Mouse (Mus musculus) thymus, postnatal 14 days (tissue): ENCODE data around the gene Lag3.
"Not testable (repeated sequence)": the region's sequence is repeated elsewhere in the genome, so short reads cannot be mapped to it uniquely, and the experiment has no call there.

Source experiments
- DNase-seq: peaks from one replicate; pipeline ENCODE4 v3.0.0; 2021

The Lag3 gene

GRCm38 (mm10) chr6:124900056-124900800 lies 11.3 kb downstream of the Lag3 start:
- peak; percentile 92 for DNase-seq

GRCm38 (mm10) chr6:124898359-124898758 lies 13.1 kb downstream of the Lag3 start:
- peak; percentile 54 for DNase-seq

- DNase-seq = not testable (repeated sequence)
Measured at GRCm38 (mm10) chr6:124894113-124894512, 17.4 kb downstream of the Lag3 start.

GRCm38 (mm10) chr6:124890997-124891396 lies 20.5 kb downstream of the Lag3 start:
- peak; percentile 31 for DNase-seq

- DNase-seq = peak; percentile 60
Measured at GRCm38 (mm10) chr6:124888555-124889125, 22.9 kb downstream of the Lag3 start.

- peak; percentile 73 for DNase-seq
Measured at GRCm38 (mm10) chr6:124887986-124888385, 23.5 kb downstream of the Lag3 start, which contains the start of gene Cd4. Gene Cd4 (minus strand): TSS chr6:124888221.

GRCm38 (mm10) chr6:124885956-124886381 lies 25.5 kb downstream of the Lag3 start:
- DNase-seq = peak; percentile 71

- peak; percentile 87 for DNase-seq
Measured at GRCm38 (mm10) chr6:124884714-124885500, 26.6 kb downstream of the Lag3 start.

- no peak for DNase-seq
Measured at GRCm38 (mm10) chr6:124883351-124883750, 28.2 kb downstream of the Lag3 start.

- DNase-seq = no peak
Measured at GRCm38 (mm10) chr6:124881821-124882220, 29.7 kb downstream of the Lag3 start.

GRCm38 (mm10) chr6:124879390-124879789 lies 32.1 kb downstream of the Lag3 start:
- peak; percentile 84 for DNase-seq

GRCm38 (mm10) chr6:124874348-124874747 lies 37.2 kb downstream of the Lag3 start:
- DNase-seq = no peak

- peak; percentile 28 for DNase-seq
Measured at GRCm38 (mm10) chr6:124866560-124866959, 44.9 kb downstream of the Lag3 start.

GRCm38 (mm10) chr6:124865766-124866362 lies 45.6 kb downstream of the Lag3 start:
- no peak for DNase-seq

GRCm38 (mm10) chr6:124863658-124864298 lies 47.7 kb downstream of the Lag3 start, which contains the start of gene Gpr162:
Gene Gpr162 (minus strand): TSS chr6:124863983.
- peak; percentile 76 for DNase-seq

GRCm38 (mm10) chr6:124863125-124863657 lies 48.3 kb downstream of the Lag3 start:
- DNase-seq = peak; percentile 88

GRCm38 (mm10) chr6:124862406-124863124 lies 48.9 kb downstream of the Lag3 start:
- no peak for DNase-seq

- DNase-seq = no peak
Measured at GRCm38 (mm10) chr6:124861802-124862201, 49.7 kb downstream of the Lag3 start.

GRCm38 (mm10) chr6:124861266-124861665 lies 50.2 kb downstream of the Lag3 start:
- peak; percentile 23 for DNase-seq

- DNase-seq = no peak
Measured at GRCm38 (mm10) chr6:124860511-124860910, 51.0 kb downstream of the Lag3 start.

GRCm38 (mm10) chr6:124859725-124860124 lies 51.8 kb downstream of the Lag3 start:
- peak; percentile 93 for DNase-seq
